In genomic region chr7:112984704-112985577, GRCm38 (mm10) we compare ENCODE assay signal across 10 mouse cellular contexts. TPM values are rescaled to one million over a fixed set of nuclear protein-coding genes. Genes with fewer than 3 reads are reported as not detected.
A peak's percentile ranks its signal among the peaks of the same experiment; 100 is the strongest.
DNase-seq lines count a peak whose midpoint lies in the region; ATAC-seq lines count a peak whose summit lies in the region.
"Had no signal": no experiment of that assay in that cellular context is flagged by ENCODE, and none has a peak within 500 bp of the region (broad histone marks: within the 10 kb centered on the region; RNA-seq: fewer than 3 reads in every experiment).

No protein-coding gene starts in this region.

- H3K27me3 ChIP-seq in intestine, embryonic 15.5 days (replicated peaks): no peaks in the 10 kb centered on the region
- H3K27me3 ChIP-seq: hindbrain, embryonic 12.5 days; limb, embryonic 12.5 days had no signal

- H3K27ac ChIP-seq in intestine, embryonic 15.5 days: no peak overlapping the region
- H3K27ac ChIP-seq: hindbrain, embryonic 12.5 days; limb, embryonic 12.5 days had no signal

- H3K9me3 ChIP-seq in intestine, embryonic 15.5 days: no peaks in the 10 kb centered on the region
- H3K9me3 ChIP-seq: hindbrain, embryonic 12.5 days; limb, embryonic 12.5 days had no signal

- peak; percentile 55 for ATAC-seq in intestine, embryonic 15.5 days
- peak; percentile 85 for ATAC-seq in megakaryocyte progenitor cell, adult 5-6 weeks (replicated peaks; ENCODE audit: poor library complexity)

- no peaks in the 10 kb centered on the region for H3K36me3 ChIP-seq in intestine, embryonic 15.5 days
- H3K36me3 ChIP-seq: hindbrain, embryonic 12.5 days; limb, embryonic 12.5 days had no signal

- intact Hi-C loops in heart, postnatal 25 days (cut with DNase I): no loop called here

- H3K4me1 ChIP-seq in intestine, embryonic 15.5 days (replicated peaks): peaks cover 10% of the 10 kb centered on the region

- H3K4me3 ChIP-seq in intestine, embryonic 15.5 days (replicated peaks): no peak overlapping the region
- H3K4me3 ChIP-seq: hindbrain, embryonic 12.5 days; limb, embryonic 12.5 days had no signal

- H3K4me2 ChIP-seq in intestine, embryonic 15.5 days (replicated peaks): no peak overlapping the region
- H3K4me2 ChIP-seq: hindbrain, embryonic 12.5 days; limb, embryonic 12.5 days had no signal

- 45% methylated on average over 17 of the region's 17 CpGs for WGBS in intestine, embryonic 15.5 days

- peak; percentile 1 to 22 for DNase-seq in heart, adult 9 months (ENCODE audit: low spot score in 2 of 2)
- DNase-seq in heart, postnatal 25 days (ENCODE audit: low spot score): no peak
- DNase-seq in adrenal gland, postnatal 10 days: peak; percentile 52
- no peak for DNase-seq in gastrocnemius, postnatal 10 days
- DNase-seq in cerebellum, adult 11 months: no peak
- no peak for DNase-seq in spleen, adult 12 weeks (ENCODE audit: low spot score)

- no peak overlapping the region for H3K9ac ChIP-seq in intestine, embryonic 15.5 days
- H3K9ac ChIP-seq: hindbrain, embryonic 12.5 days; limb, embryonic 12.5 days had no signal

RNA-seq across cellular contexts. Expression of gene Rassf10, which starts 31.2 kb away (rescaled TPM):
- 1 to 10 TPM; 1.8 to 2.0 TPM for total RNA-seq in heart, postnatal 25 days (2021)
- 1 to 10 TPM; 2.6 to 6.1 TPM for total RNA-seq in adrenal gland, postnatal 10 days (2021)
- polyA plus RNA-seq in intestine, embryonic 15.5 days (2015; fragmentation: Nextera tagmentation; extraction: Ambion mirVana): 2.5 and 2.6 TPM in 2 replicates
- 0.07 and 0.10 TPM in 2 replicates for total RNA-seq in megakaryocyte progenitor cell, adult 5-6 weeks (2015)
- 0.08 and 0.10 TPM in 2 replicates for total RNA-seq in megakaryocyte progenitor cell, adult 5-6 weeks (2017)
- under 1 TPM; 0.59 to 0.70 TPM for total RNA-seq in gastrocnemius, postnatal 10 days (2021)

Comparison
In these comparisons a context has a peak if more than half of its experiments do, and no peak if none do; other contexts are left out.
1. DNase-seq: peak in heart, adult 9 months (2 of 2) and adrenal gland, postnatal 10 days (single experiment); none in heart, postnatal 25 days (single experiment), gastrocnemius, postnatal 10 days (single experiment), cerebellum, adult 11 months (single experiment) and spleen, adult 12 weeks (single experiment).